Mouse (Mus musculus): Measurements from ENCODE around the gene Pde8b. TPM values are rescaled to one million over a fixed set of nuclear protein-coding genes. Genes with fewer than 3 reads are reported as not detected.

The Pde8b gene
- total RNA-seq, 2 experiments from 2014 or later: 56.3 to 59.2 TPM

- DNase-seq (ENCODE audit: low spot score in 2 of 2): no peak
Observed at GRCm38 (mm10) chr13:95032127-95032831, 217.9 kb downstream of the Pde8b start.

GRCm38 (mm10) chr13:95030828-95031227 lies 219.3 kb downstream of the Pde8b start:
- DNase-seq (ENCODE audit: low spot score in 2 of 2): no peak

- DNase-seq (ENCODE audit: low spot score in 2 of 2): no peak
Observed at GRCm38 (mm10) chr13:95020216-95020615, 229.9 kb downstream of the Pde8b start.

- no peak for DNase-seq (ENCODE audit: low spot score in 2 of 2)
Observed at GRCm38 (mm10) chr13:95019345-95019744, 230.8 kb downstream of the Pde8b start.

- DNase-seq (ENCODE audit: low spot score in 2 of 2): peak; percentile 76 to 80
Observed at GRCm38 (mm10) chr13:95017916-95018315, 232.2 kb downstream of the Pde8b start.

- no peak for DNase-seq (ENCODE audit: low spot score in 2 of 2)
Observed at GRCm38 (mm10) chr13:95017278-95017677, 232.9 kb downstream of the Pde8b start.

GRCm38 (mm10) chr13:95011546-95012257 lies 238.4 kb downstream of the Pde8b start:
- DNase-seq (ENCODE audit: low spot score in 2 of 2): no peak

GRCm38 (mm10) chr13:95009261-95009660 lies 240.9 kb downstream of the Pde8b start:
- peak in 1 of 2 experiments; percentile 19 for DNase-seq (ENCODE audit: low spot score in 2 of 2)

GRCm38 (mm10) chr13:95007281-95007680 lies 242.9 kb downstream of the Pde8b start:
- DNase-seq (ENCODE audit: low spot score in 2 of 2): no peak

- DNase-seq (ENCODE audit: low spot score in 2 of 2): no peak
Observed at GRCm38 (mm10) chr13:94990516-94990915, 259.6 kb downstream of the Pde8b start.

GRCm38 (mm10) chr13:94979081-94979480 lies 271.1 kb downstream of the Pde8b start:
- DNase-seq (ENCODE audit: low spot score in 2 of 2): no peak

- DNase-seq (ENCODE audit: low spot score in 2 of 2): peak; percentile 88 to 94
Observed at GRCm38 (mm10) chr13:94976219-94977186, 273.6 kb downstream of the Pde8b start, which contains the start of gene Wdr41. Wdr41 (plus strand) TSS chr13:94976344.

- no peak for DNase-seq (ENCODE audit: low spot score in 2 of 2)
Observed at GRCm38 (mm10) chr13:94975828-94976218, 274.3 kb downstream of the Pde8b start.

Other genes starting within 250 kb of the Pde8b start
- gene Zbed3, start 73.3 kb upstream of the Pde8b start, total RNA-seq (2021): 10 to 100 TPM; 19.1 to 21.8 TPM
- 10 to 100 TPM; 42.0 to 43.9 TPM for gene Aggf1, start 125.0 kb upstream of the Pde8b start, total RNA-seq (2021)
- 10 to 100 TPM; 16.6 to 17.2 TPM for gene Crhbp, start 194.6 kb upstream of the Pde8b start, total RNA-seq (2021)
- gene S100z, start 228.4 kb upstream of the Pde8b start, total RNA-seq (2021): not detected